Mouse (Mus musculus): ENCODE measurements around the gene Vps72. TPM values are rescaled to one million over a fixed set of nuclear protein-coding genes. Genes with fewer than 3 reads are reported as not detected.

Gene Vps72
- total RNA-seq, 2 experiments from 2014 or later = 42.1 to 43.1 TPM

GRCm38 (mm10) chr3:95159987-95160963, 49.5 kb downstream of the Vps72 start, which contains the start of gene Sema6c:
TSS of gene Sema6c (plus strand) at chr3:95160457.
- no peak for TF ChIP-seq CTCF (IDR thresholded peaks at IDR 0.05)
- intact Hi-C loops (cut with DNase I) = no loop called here
- peak within 1 kb of the TSS; percentile 76 for H3K27ac ChIP-seq
- DNase-seq (ENCODE audit: extremely low spot score in 1 of 2, low spot score in 2 of 2) = peak; percentile 84 to 87
- peak within 1 kb of the TSS; percentile 96 for H3K4me3 ChIP-seq

GRCm38 (mm10) chr3:95161041-95161551, 50.3 kb downstream of the Vps72 start:
- Histone ChIP-seq H3K27ac (peak overlapping the region; percentile 9; the same call in 1 of the 2 replicates), H3K4me3 (peak overlapping the region; percentile 96)
- intact Hi-C loops (cut with DNase I) = no loop called here
- TF ChIP-seq CTCF (IDR thresholded peaks at IDR 0.05) = no peak
- no peak for DNase-seq (ENCODE audit: extremely low spot score in 1 of 2, low spot score in 2 of 2)

- no peak for DNase-seq (ENCODE audit: extremely low spot score in 1 of 2, low spot score in 2 of 2)
- H3K4me3 ChIP-seq = peak overlapping the region; percentile 96
- no peak for TF ChIP-seq CTCF (IDR thresholded peaks at IDR 0.05)
- H3K27ac ChIP-seq = no peak overlapping the region
- intact Hi-C loops (cut with DNase I) = no loop called here
Observed at GRCm38 (mm10) chr3:95161618-95162344, 51.0 kb downstream of the Vps72 start.

GRCm38 (mm10) chr3:95162345-95162628, 51.5 kb downstream of the Vps72 start:
- intact Hi-C loops (cut with DNase I) = no loop called here
- no peak for TF ChIP-seq CTCF (IDR thresholded peaks at IDR 0.05)
- Histone ChIP-seq H3K4me3 (no peak overlapping the region), H3K27ac (no peak overlapping the region)
- no peak for DNase-seq (ENCODE audit: extremely low spot score in 1 of 2, low spot score in 2 of 2)

GRCm38 (mm10) chr3:95163419-95164255, 52.8 kb downstream of the Vps72 start:
- Histone ChIP-seq H3K4me3 (no peak overlapping the region), H3K27ac (no peak overlapping the region)
- no peak for DNase-seq (ENCODE audit: extremely low spot score in 1 of 2, low spot score in 2 of 2)
- TF ChIP-seq CTCF (IDR thresholded peaks at IDR 0.05) = no peak
- intact Hi-C loops (cut with DNase I) = no loop called here

- Histone ChIP-seq H3K4me3 (no peak overlapping the region), H3K27ac (no peak overlapping the region)
- no peak for TF ChIP-seq CTCF (IDR thresholded peaks at IDR 0.05)
- DNase-seq (ENCODE audit: extremely low spot score in 1 of 2, low spot score in 2 of 2) = no peak
- intact Hi-C loops (cut with DNase I) = no loop called here
Observed at GRCm38 (mm10) chr3:95164256-95164550, 53.4 kb downstream of the Vps72 start.

GRCm38 (mm10) chr3:95164840-95165239, 54.0 kb downstream of the Vps72 start:
- TF ChIP-seq CTCF (IDR thresholded peaks at IDR 0.05) = no peak
- H3K4me3 ChIP-seq = no peak overlapping the region
- DNase-seq (ENCODE audit: extremely low spot score in 1 of 2, low spot score in 2 of 2) = no peak
- intact Hi-C loops (cut with DNase I) = no loop called here
- no peak overlapping the region for H3K27ac ChIP-seq

- H3K27ac ChIP-seq = no peak overlapping the region
- no peak for DNase-seq (ENCODE audit: extremely low spot score in 1 of 2, low spot score in 2 of 2)
- intact Hi-C loops (cut with DNase I) = no loop called here
- TF ChIP-seq CTCF (IDR thresholded peaks at IDR 0.05) = no peak
- no peak overlapping the region for H3K4me3 ChIP-seq
Observed at GRCm38 (mm10) chr3:95169996-95170395, 59.2 kb downstream of the Vps72 start.

- intact Hi-C loops (cut with DNase I) = no loop called here
- DNase-seq (ENCODE audit: extremely low spot score in 1 of 2, low spot score in 2 of 2) = no peak
- no peak overlapping the region for H3K27ac ChIP-seq
- no peak for TF ChIP-seq CTCF (IDR thresholded peaks at IDR 0.05)
- H3K4me3 ChIP-seq = no peak overlapping the region
Observed at GRCm38 (mm10) chr3:95171105-95171504, 60.3 kb downstream of the Vps72 start.

Small RNAs within 50 kb of the gene (microRNA-seq; reads per million reads assigned to microRNA genes)
- 0 reads per million in 2 experiments for gene Mir8099-1

Other genes starting within 250 kb of the Vps72 start
- 100 to 1,000 TPM; 245 to 288 TPM for gene Psmb4, start 224.1 kb upstream of the Vps72 start, total RNA-seq (2021)
- gene Selenbp1, start 178.0 kb upstream of the Vps72 start, total RNA-seq (2021) = 10 to 100 TPM in 1 of 2 experiments, 1 to 10 TPM in 1; 7.9 to 10.0 TPM
- 10 to 100 TPM; 23.3 to 28.2 TPM for gene Rfx5, start 156.9 kb upstream of the Vps72 start, total RNA-seq (2021)
- gene Pi4kb, start 136.3 kb upstream of the Vps72 start, total RNA-seq (2021) = 10 to 100 TPM; 58.0 to 58.4 TPM
- gene Zfp687, start 95.6 kb upstream of the Vps72 start, total RNA-seq (2021) = 10 to 100 TPM; 23.1 to 25.9 TPM
- 100 to 1,000 TPM; 156 to 164 TPM for gene Psmd4, start 68.4 kb upstream of the Vps72 start, total RNA-seq (2021)
- gene Pip5k1a, start 4.1 kb upstream of the Vps72 start, total RNA-seq (2021) = 10 to 100 TPM; 58.2 to 58.5 TPM
- under 1 TPM in 1 of 2 experiments, not detected in 1; 0.82 TPM for gene Tmod4, start 13.5 kb downstream of the Vps72 start, total RNA-seq (2021)
- gene Scnm1, start 23.0 kb downstream of the Vps72 start, total RNA-seq (2021) = 10 to 100 TPM; 45.6 to 49.7 TPM
- gene Lysmd1, start 23.1 kb downstream of the Vps72 start, total RNA-seq (2021) = 10 to 100 TPM; 13.5 to 16.1 TPM
- gene Tnfaip8l2, start 31.3 kb downstream of the Vps72 start, total RNA-seq (2021) = 1 to 10 TPM; 2.5 to 2.6 TPM
- 10 to 100 TPM; 24.8 to 26.5 TPM for gene Sema6c, start 49.4 kb downstream of the Vps72 start, total RNA-seq (2021)
- 10 to 100 TPM; 10.9 to 11.8 TPM for gene Gabpb2, start 106.9 kb downstream of the Vps72 start, total RNA-seq (2021)
- 10 to 100 TPM; 67.5 to 70.3 TPM for gene Cdc42se1, start 117.7 kb downstream of the Vps72 start, total RNA-seq (2021)
- 100 to 1,000 TPM; 272 to 277 TPM for gene Mllt11, start 121.1 kb downstream of the Vps72 start, total RNA-seq (2021)
- gene Gm128, start 130.6 kb downstream of the Vps72 start, total RNA-seq (2021) = under 1 TPM; 0.20 to 0.61 TPM
- under 1 TPM; 0.61 to 0.87 TPM for gene Bnipl, start 140.2 kb downstream of the Vps72 start, total RNA-seq (2021)
- gene Mindy1, start 170.3 kb downstream of the Vps72 start, total RNA-seq (2021) = 10 to 100 TPM; 19.9 to 21.5 TPM
- 10 to 100 TPM; 22.1 to 23.5 TPM for gene Prune1, start 171.1 kb downstream of the Vps72 start, total RNA-seq (2021)
- gene Anxa9, start 196.2 kb downstream of the Vps72 start, total RNA-seq (2021) = under 1 TPM; 0.61 to 1.00 TPM
- 10 to 100 TPM; 37.4 to 42.2 TPM for gene Cers2, start 203.8 kb downstream of the Vps72 start, total RNA-seq (2021)
- gene Setdb1, start 246.2 kb downstream of the Vps72 start, total RNA-seq (2021) = 10 to 100 TPM; 35.7 to 37.2 TPM